Mouse (Mus musculus) E14TG2a.4 (cell line): ENCODE data around the gene Mia.

ENCODE experiments used
- CTCF ChIP-seq: conservative IDR thresholded peaks from 2 replicates; pipeline ENCODE4 v1.5.1; 2014; ENCODE audit warnings: low read length
- NANOG ChIP-seq: IDR thresholded peaks from 2 replicates; pipeline ENCODE4 v1.6.1; 2014; ENCODE audit warnings: borderline replicate concordance, low read length, mixed read lengths

GRCm38 (mm10) chr7:27179217-27179918 lies 1.6 kb downstream of the Mia start:
- no peak for TF ChIP-seq CTCF
- TF ChIP-seq NANOG: no peak
